Mouse (Mus musculus) heart, postnatal 25 days (tissue): ENCODE results near the gene Lck. TPM values are rescaled to one million over a fixed set of nuclear protein-coding genes. Genes with fewer than 3 reads are reported as not detected.
A peak's percentile ranks its signal among the peaks of the same experiment; 100 is the strongest.

Source experiments
- DNase-seq: peaks from one replicate; pipeline ENCODE4 v3.0.0; 2022; ENCODE audit warnings: low spot score
- intact Hi-C: fragments of 180-260 bp; cut with DNase I; formaldehyde crosslinking; loops from one replicate; pipeline ENCODE4 v1.15.1; 2025
- total RNA-seq, 2 experiments: library from RNA; stranded (reverse); gene quantifications; 2 replicates each; pipeline ENCODE4 v1.2.3; 2021

Lck gene
- 1 to 10 TPM in 1 of 2 experiments, under 1 TPM in 1; 0.47 to 1.2 TPM for total RNA-seq

DNA sequence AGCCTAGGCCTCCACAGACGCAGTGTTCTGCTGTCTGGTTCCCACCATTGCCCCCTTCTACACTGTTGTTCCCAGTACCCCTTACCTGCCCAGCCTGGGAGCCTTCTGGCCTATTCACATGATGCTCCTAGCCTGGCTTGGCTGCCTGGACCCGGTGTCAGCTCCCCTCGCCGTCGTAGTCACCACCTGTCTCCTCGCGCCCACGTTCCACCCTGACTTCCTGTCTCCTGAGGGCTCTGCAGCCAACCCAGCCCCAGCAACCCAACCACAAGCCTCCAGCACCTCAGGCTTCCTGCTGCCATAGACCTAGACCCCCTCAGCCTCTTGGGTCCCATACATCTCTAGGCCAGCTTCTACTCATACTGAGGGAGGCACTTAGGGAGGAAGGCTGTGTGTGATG, at the start of gene Lck:
Lck (minus strand) TSS at position 212 of the 400 bp plus-strand sequence.
- intact Hi-C loops, result no loop called here
- no peak for DNase-seq

DNA sequence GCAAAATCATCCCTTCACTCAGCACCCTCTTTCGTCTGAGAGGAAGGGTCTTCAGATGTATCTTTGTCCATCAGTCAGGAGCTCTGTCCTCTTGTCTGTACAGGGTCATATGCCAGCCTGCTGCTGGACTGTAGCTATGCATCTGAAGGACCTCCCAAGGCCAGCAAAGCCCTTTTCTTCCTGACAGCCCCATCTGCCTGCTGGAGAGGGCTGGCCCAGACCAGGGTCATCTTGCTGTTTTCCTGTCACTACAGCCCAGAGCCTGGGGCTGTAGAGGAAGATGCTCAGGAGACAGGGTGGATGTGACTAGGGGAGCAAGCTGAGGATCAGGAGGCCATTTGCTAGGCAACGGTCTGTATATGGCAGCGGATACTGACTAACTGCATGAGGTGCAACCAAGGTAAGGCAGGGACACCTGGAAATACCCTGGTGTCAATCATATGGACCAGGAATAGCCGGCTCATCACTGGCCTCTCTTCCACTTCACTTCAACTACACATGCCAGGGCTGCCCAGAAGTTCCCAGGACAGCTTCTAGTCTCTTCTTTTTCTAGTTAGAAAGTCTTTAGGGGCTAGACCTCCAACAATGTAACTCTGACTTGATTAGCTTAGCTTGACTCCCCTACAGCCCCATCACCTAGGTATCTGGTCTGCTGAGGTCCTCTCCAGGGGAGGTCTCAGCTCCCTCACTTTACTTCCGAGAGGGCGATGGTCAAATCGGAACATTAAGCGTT, 49.5 kb upstream of the Lck start:
- intact Hi-C loops, result no loop called here
- DNase-seq, result no peak

DNA sequence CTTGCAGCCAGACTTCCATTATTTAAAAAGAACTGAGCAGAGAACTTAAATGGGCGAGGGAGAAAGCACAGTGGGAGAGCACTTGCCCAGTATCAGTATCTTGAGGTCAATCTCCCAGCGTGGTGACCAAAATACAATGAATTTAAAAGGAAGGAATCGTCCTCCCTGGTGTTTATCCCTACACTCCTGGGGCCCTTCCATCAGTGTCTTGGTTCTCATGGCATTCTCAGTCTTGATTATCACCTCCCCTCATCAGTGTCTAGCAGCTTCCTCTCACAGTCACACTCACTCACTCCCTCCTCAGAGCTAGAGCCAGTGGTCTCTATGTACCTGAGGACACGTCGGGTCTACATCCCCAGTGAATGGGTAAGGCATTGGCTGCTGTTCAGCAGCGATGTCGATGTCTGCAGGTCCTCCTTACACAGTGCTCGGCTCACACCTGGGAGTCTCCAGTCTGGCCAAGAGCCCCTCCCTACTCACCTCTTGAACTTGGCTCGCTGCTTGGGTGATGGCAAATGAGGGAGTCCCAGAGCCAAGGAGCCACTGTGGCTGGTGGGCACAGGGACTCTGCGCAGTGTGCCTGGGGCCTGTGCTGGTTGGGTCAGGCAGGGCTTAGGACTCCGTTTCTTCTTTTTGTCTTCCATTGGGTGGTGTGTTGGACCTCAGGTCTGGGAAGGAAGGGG, 48.8 kb upstream of the Lck start:
- no peak for DNase-seq
- intact Hi-C loops, result no loop called here

DNA sequence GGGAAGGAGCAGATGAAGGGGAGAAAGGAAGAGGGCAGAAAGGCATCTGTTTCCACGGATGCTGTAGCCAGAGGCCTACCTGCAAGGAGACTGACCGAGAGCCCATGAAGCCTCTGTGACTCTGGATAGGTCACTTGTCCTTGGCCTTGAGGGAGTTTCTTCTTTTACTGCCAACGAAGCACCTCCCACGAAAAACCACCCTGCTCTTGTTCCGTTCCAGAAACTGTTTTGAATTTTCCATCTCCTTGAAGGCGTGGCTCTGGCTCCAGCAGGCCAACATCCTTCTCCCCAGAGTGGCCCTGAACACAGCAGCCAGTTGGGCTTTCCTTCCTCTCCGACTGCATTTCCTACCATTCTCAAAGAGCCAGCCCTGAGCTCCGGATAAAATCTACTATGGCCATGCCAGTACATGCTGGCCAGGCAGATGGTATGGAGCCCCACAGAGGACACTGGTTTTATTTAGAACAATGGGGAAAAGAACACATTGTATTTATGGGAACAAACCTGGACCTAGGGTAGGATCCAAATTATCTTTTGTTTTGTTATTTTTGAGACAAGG, 47.9 kb upstream of the Lck start:
- peak; percentile 61 for DNase-seq
- intact Hi-C loops, result no loop called here

DNA sequence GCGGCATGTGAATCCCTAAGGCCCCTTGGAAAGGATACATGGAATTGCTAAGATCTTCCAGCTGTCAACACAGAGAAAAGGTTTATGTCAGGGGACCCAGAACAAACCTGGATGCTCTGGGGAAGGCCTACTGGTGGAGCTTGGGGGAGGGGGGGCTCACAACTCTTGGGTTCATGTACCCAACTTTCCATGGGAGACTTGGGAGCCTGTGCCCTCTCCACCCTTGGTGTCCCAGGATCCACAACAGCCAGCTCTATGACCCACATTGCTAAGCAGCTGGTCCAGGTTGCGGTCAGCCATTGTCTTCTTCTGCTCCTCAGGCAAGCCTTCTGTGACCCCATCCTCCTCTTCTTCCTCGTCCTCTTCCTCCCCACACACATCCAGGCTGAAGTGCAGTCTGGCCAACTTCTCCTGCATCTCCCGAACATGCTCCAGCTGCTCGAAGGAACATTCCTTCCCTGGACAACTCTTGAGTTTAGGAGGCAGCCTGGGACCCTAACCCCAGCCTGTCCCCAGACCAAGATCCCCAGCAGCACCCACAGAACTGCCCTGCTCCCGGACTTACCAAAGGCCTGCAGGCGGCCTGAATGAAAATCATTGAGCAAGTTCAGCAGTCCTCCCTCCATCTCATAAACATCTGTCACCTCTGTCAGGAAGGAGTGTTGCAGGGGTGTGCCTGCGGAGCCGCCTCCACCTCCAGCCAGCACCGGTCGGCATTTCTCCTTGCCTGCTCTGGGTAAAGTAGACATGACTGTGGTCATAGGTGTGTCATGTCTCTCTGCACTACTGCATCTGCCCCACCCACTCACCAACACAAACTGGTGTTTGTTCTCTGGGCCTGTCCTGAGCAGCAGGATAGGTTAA, 47.2 kb upstream of the Lck start:
- intact Hi-C loops, result no loop called here
- no peak for DNase-seq

DNA sequence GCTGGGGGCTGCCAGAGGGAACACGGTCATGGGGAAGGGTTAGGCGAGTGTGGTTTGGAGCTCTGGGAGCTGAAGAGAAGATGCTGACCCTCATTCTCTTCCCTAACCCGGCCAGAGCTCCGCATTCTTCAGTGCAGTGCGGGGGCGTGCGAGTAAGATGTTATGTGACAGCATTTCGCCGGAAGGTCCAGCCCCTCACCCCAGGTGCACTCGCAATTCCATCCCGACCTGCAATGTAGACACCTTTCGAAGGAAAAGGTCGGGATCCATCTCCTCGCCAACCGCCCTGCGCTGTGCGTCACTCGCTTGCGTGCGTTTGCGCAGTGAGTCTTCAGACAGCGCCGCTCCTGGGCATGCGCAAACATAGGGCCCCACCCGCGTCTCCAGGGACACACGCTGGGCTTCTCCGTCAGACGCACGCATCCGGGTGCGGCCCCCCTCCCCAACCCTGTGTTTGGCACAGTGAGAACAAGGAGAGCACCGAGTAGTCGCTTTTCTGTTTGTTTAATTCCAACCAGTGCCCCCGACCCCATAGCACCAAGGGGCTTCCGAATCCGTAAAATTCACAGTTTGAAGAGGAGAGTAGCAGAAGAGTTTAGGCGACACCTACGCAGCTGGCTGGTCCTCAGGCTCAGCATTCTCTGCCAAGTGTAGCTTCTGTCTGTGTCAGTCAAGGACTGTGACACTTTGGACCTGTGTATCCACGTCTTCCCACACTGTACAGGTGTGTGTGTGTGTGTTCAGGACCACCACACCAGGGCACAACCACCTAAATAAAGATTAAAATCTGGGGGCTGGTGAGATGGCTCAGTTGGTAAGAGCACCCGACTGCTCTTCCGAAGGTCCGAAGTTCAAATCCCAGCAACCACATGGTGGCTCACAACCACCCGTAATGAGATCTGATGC, 45.6 kb upstream of the Lck start, which contains the start of gene Iqcc:
Iqcc (minus strand) TSS at position 314 of the 906 bp plus-strand sequence.
- DNase-seq, result peak; percentile 94
- intact Hi-C loops, result no loop called here

DNA sequence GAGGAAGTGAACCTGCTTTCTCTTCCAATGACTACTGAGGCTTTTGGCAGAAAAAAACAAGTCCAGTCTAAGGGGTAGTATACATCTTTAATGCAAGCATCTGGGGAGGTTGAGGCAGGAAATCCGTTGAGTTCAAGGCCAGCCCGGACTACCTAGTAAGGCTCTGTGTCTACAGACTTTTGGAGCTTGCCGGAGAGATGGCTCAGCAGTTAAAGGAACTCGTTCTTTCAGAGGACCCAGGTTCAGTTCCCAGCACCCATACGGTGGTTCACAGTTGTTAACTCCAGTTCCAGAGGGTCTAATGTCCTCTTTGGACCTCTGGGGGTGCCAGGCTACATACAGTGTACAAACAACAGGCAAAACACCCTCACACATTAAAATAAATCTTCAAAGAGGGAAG, 44.6 kb upstream of the Lck start:
- intact Hi-C loops, result no loop called here
- no peak for DNase-seq

DNA sequence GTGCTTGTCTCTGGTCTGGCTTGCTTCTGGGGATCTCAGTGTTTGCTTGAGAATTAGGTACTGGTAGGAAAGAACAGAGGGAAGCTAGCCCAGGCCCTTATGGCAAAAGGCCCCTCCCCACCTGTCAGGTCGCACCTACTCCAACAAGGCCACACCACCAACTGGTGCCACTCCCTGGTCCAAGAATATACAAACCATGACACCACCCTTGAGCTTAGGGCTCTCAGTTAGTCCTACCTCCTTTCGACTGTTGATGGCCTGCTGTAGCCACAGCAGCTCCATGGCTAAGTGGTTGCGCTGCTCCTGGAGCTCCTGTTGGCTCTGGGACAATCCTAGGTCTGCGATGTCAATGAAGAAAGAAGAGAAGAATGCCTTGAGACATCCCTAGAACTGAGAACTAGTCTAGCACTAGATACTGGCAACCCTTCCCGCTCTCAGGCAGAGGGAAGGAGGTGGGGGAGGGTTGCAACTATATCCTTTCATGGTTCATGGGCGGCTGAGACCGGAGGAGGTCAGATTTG, 43.7 kb upstream of the Lck start:
- intact Hi-C loops, result no loop called here
- DNase-seq, result no peak

DNA sequence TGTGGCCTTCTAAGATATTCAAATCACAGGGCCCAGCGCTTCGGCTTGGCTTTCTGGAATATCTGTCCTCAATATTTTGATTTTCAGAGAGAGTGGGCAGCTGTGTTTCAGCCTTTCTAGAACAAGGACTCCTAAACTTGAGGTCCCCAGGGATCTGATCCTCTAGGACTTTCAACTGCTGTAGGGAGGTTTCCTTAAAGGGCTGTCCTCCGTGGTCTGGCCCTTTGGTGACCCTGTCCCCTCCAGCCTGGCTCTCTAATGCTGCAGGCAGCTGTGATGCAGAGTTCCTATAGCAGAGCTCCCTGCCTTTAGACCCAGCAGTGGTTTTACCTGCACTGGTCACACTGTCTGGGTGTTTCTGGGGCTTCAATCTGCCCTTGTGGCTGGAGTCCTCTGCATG, 43.2 kb upstream of the Lck start:
- intact Hi-C loops, result no loop called here
- DNase-seq, result no peak

DNA sequence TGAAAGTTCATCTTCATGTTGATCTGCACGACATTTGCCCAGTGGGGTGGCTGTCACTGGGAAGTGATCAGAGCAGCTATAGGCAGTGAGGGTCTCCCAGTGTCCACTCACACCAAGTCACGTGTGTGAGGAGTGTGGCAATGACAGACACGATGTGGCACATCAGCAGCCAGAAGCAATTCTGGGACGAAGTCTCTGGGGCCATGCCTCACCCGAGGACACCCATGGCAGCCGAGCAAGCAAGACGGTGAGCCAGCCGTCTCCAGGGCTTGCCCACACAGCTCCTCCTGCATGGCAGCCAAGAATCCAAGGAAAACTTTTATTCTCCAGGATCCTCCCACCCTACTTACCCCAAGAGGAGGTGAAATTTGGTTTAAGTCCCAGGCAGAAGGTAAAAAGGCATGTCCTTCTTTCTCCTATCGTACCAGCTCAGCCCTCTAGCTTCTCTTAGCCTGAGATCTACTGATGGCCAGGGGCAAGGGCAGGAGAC, 42.4 kb upstream of the Lck start:
- no peak for DNase-seq
- intact Hi-C loops, result no loop called here

DNA sequence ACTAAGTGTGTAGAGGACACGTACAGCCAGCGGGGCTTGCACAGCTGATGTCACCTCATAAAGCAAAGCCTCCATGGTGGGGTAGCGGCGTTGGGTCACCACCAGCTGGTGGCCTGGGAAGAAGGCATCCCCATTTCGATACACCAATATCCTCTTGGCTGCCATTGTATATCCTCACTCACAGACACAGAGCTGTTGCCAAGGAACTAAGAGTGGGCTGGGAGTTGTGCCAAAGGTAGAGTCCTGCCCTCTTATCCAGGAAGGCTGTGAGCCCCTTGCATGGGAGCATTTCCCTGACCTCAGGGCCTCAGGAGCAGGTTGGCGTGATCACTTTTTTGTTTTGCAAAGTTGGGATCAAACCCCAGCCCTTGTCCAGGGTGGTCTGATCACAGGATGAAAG, 40.7 kb upstream of the Lck start, which contains the start of gene Dcdc2b:
Dcdc2b (minus strand) TSS at position 165 of the 400 bp plus-strand sequence.
- intact Hi-C loops, result no loop called here
- no peak for DNase-seq

DNA sequence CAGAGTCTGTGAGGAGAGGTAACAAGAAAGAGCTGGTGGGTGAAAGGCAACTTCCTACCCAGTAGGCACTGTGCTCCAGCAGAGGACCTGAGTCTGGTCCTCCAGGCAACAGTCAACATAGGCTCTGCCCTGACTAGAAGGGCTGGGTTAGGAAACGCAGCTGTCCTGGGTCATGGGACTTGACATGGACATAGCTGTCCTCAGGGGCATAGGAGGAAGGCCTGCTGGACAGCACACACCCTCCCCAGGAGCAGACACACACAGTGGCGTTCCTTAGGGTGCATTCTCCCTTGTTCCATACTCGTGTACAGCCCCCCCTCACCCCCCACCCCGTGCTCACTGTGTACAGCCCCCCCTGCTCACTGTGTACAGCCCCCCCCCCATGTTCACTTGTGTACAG, 37.0 kb upstream of the Lck start:
- intact Hi-C loops, result no loop called here
- DNase-seq, result no peak

DNA sequence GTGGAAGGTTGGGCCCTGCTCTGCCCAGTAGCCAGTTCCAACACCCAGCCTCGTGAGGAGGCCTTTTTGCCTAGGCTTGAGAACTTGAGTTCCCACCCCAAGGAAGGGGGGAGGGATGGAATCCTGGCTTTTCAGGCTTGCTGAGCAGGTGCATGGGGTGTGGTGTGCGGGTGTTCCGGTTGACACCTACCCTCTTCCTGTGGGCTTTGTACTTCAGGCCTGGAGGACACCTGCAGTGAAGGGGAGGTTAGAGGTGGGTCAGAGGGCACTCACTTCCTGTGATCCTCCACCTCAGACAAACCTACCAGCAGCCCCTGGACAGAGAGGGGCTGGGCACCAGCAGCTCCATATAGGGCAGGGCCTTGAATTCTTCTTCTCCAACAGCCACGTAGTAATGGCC, 36.6 kb upstream of the Lck start:
- no peak for DNase-seq
- intact Hi-C loops, result no loop called here

DNA sequence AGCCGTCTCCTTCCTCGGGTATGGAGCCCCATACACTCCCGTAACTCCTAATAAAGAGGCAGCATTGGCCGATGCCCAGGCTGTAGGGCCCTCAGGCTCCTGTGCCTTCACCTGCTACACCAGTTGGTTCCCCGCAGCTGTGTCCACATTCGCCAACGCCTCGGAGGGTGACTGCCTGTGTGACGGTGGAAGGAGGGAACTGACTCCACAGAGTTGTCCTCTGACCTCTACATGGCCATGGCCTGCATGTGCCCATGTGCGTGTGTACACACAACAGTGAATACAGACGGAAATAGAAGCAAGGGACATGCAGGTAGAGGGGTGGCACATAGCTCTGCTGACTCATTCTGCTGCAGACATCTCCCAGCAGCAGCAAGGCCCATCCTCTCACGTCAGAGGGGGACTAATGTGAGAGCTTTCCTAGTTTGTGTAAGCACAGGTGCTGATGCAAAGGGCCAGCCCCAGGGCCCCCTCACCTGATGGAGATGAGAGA, 35.7 kb upstream of the Lck start:
- DNase-seq, result no peak
- intact Hi-C loops, result loop anchor here (5.0 to 10.0 kb wide), 3 partner anchors 62 to 274 kb away; partner anchors contain the start of genes Fam229a, Rbbp4, Tssk3 and Zbtb8os

DNA sequence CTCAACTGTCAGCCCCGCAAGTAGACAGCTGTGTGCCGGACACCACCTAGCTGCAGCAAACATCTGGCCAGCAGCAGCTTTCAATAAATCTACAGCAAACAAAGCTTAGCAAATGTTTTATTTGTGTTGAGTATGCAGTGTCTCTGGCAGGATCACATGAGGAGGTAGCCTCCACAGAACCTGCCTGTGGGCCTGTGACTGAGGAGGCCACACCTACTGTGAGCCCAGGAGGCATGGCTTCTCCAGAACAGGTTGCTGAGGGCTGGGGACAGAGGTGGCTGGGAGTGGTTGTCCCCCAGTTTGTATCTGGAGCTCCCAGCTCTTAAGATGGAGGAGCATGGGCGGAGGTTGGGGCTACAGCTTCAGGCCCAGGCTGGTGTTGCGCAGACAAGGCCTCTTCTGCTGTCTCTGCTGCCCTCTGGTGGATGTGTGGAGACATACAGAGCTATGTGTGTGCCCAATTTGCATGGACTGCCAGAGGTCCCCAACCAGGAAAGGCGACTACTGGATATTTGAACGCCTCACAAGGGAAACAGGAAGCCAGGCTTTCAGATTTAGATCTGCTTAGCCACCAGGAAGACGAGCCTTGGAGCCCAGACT, 35.1 kb upstream of the Lck start:
- DNase-seq, result peak; percentile 52
- intact Hi-C loops, result loop anchor here (1.0 to 10.0 kb wide), 4 partner anchors 23 to 274 kb away; partner anchors contain the start of genes Fam229a, Rbbp4, Tssk3 and Zbtb8os

DNA sequence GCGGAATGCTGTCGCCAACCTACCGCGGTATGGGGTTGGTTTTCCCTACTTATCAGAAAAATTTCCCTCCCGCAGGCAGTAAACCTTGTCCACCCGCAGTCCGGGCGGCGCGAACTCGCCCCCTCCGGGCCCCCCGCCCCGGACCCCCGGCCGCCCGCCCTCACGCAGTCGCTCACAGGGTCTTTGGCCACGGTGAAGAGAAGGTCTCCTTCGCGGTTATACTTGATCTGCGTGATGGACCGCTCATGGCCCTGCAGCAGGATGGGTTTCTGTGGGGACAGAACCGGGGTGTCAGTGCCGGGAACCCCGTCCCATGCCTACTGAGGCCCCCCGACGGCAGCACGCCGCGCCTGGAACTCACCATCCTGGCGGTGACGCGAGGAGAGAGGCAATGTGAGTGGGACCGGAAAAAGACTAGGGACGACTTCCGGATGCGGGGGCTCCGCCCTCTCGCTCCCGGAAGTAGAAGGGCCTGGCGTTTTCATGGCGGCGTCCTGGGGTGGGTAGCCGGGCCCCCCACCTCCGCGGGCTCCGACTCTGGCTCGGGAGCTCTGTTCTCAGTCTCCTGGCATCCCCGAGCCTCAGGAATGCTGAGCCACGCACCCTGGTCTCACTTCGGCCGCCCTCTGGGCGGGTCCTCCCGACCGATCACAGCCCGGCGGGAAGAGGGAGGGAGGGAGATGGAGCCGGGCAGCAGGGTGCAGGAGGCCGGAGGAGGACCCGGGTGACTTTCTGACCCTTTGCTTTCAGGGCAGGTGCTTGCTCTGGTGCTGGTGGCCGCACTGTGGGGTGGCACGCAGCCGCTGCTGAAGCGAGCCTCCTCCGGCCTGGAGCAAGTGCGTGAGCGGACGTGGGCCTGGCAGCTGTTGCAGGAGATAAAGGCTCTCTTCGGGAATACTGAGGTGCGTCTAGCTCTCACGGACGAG, 27.1 kb upstream of the Lck start, which contains the start of the genes Eif3i and Tmem234:
Eif3i (minus strand) TSS at position 416 of the 926 bp plus-strand sequence.
Tmem234 (plus strand) TSS at position 436 of the 926 bp plus-strand sequence.
- intact Hi-C loops, result loop anchor here (2.0 to 10.0 kb wide), 2 partner anchors 40 to 266 kb away; partner anchors contain the start of genes Rbbp4, Txlna and Zbtb8os
- peak; percentile 74 for DNase-seq

DNA sequence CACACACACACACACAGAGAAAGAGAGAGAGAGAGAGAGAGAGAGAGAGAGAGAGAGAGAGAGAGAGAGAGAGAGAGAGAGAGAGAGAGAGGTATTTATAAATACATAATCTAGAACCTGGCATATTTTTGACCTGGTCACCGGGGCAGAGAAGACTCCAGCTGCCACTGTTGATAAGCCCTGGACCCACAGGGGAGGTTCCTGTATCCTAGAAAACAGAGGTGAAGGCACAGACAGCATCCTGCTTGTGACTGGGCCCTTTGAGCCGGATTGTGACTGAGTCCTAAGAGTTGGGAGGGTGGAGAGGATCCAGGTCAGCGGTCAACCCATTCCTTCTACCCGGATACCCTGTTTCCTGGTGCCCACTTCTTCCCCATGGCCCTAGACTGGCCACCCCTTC, 15.4 kb upstream of the Lck start:
- intact Hi-C loops, result no loop called here
- no peak for DNase-seq
